Mouse (Mus musculus): ENCODE data around the gene Acot12. TPM values are rescaled to one million over a fixed set of nuclear protein-coding genes. Genes with fewer than 3 reads are reported as not detected.

Acot12 gene
- polyA plus RNA-seq, 1 experiment from 2014 or later: 0.20 TPM

DNA sequence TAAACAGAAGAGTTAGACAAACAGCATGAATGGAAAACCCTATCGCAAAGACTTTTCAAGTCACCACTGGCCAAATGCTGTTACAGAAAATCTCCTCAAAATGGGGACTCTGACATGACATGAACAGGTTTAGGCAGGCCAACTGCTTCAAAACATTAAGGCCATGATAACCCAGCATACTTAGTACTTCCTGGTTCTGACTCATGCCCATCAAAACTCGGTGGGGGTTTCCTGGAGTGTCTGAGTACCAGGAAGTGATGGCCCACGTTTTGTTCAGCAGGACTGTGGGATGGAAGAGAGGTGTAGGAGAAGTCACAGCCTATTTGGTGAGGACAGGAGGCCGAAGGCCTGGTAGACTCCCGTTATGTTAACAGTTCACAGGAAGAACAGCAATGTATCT, 60.4 kb downstream of the Acot12 start:
- Histone ChIP-seq H3K27ac (no peak overlapping the region), H3K9ac (no peak overlapping the region), H3K27me3 (replicated peaks) (no peaks in the 10 kb centered on the region), H3K36me3 (peaks cover 13% of the 10 kb centered on the region; the same call in 1 of the 2 replicates), H3K9me3 (no peaks in the 10 kb centered on the region), H3K4me3 (replicated peaks) (no peak overlapping the region), H3K4me2 (replicated peaks) (no peak overlapping the region), H3K4me1 (replicated peaks) (no peaks in the 10 kb centered on the region)
- no peak for ATAC-seq
- WGBS: 74% methylated on average over 5 of the region's 5 CpGs

DNA sequence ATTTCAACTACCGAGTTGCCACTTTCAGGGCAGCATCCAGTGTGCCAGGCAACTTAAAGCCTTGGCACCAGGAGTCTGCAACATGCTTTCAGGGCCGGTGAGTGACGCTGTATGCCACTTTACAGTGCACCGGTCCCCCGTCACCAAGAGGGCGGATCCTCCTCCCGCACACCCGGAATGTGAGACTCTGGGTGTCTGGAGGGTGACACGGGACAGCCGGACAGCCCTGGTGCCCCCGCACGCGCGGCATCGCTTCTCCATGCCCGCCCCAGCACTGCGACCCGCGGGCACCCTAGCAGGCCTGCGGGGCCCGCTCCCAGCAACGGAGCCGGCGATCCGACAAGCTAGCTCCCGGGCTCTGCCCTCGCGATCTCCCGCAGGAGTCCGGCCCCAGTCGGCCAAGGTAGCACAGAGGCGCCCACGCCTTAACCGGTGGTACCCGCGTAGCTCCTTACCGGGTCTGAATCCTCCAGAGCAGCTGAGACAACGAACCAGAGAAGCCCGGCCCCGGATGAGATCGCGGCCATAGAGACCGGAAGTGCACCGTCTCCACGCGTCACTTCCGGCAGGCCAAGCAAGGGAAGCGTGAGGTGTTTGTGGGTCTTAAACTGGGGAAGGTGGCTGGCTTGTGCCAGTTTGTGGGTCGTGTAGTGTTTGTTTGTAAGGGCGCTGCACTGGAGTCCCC, 66.0 kb downstream of the Acot12 start, which contains the start of gene Zcchc9:
TSS of gene Zcchc9 (minus strand) at position 551 of the 685 bp plus-strand sequence.
- Histone ChIP-seq H3K27ac (peak within 1 kb of the TSS; percentile 93), H3K4me2 (replicated peaks) (peak within 1 kb of the TSS; percentile 59), H3K9ac (peak within 1 kb of the TSS; percentile 95), H3K4me3 (replicated peaks) (peak within 1 kb of the TSS; percentile 84), H3K4me1 (replicated peaks) (no peaks in the 10 kb centered on the region), H3K9me3 (no peaks in the 10 kb centered on the region), H3K27me3 (replicated peaks) (no peaks in the 10 kb centered on the region), H3K36me3 (no peaks in the 10 kb centered on the region)
- under 1% methylated on average over 50 of the region's 50 CpGs for WGBS
- ATAC-seq: peak; percentile 99

DNA sequence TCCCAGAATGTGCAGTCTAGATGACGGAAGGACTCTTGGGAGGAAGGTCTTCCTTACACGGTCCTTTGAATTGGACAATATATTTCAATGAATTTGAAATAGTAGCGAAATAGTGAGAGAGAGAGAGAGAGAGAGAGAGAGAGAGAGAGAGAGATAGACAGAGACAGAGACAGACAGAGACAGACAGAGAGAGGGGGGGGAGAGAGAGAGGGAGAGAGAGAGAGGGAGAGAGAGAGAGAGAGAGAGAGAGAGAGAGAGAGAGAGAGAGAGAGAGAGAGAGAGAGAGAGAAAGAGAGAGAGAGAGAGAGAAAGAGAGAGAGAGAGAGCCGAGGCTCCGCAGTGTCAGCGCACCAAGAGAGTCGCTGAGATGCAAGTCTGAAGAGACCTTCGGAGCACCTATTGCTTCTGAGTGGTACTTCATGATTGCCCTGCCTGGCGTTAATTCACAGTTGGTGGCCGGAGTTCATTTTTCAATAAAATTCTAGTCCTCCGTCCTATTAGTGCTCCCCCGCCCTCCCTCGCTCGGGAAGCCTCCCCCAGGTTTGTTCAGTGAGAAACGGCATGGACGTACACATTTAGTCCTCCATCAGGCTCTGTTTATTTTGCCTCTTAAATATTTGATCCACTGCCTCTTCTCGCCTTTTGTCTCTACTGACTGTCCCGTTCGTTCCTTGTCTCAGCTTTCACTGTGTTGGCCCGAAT, 66.7 kb downstream of the Acot12 start:
- Histone ChIP-seq H3K27ac (peak overlapping the region; percentile 93), H3K4me1 (replicated peaks) (no peaks in the 10 kb centered on the region), H3K9ac (peak overlapping the region; percentile 95), H3K27me3 (replicated peaks) (no peaks in the 10 kb centered on the region), H3K4me2 (replicated peaks) (peak overlapping the region; percentile 59), H3K4me3 (replicated peaks) (peak overlapping the region; percentile 84), H3K36me3 (no peaks in the 10 kb centered on the region), H3K9me3 (no peaks in the 10 kb centered on the region)
- 24% methylated on average over 20 of the region's 20 CpGs for WGBS
- ATAC-seq: no peak

DNA sequence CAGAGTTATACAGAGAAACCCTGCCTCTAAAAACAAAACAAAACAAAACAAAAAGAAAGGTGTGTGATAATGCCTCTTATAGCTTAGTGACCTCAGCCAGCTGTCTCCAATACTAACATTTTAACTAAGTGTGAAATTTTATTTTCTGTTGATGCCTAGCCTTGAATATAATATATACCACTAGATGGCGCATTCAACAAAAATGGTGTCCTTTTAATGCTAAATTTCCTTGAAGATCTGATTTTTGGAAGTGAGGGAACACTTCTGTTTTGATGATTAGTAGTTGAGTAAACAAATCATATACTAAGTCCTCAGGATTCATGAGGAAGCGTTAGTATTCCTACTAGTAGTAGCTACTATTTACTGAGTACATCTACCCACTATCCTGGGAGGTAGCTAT, 68.2 kb downstream of the Acot12 start:
- H3K4me1 ChIP-seq (replicated peaks): no peaks in the 10 kb centered on the region
- no peaks in the 10 kb centered on the region for H3K27me3 ChIP-seq (replicated peaks)
- 31% methylated on average over 2 of the region's 2 CpGs for WGBS
- no peak overlapping the region for H3K9ac ChIP-seq
- H3K9me3 ChIP-seq: no peaks in the 10 kb centered on the region
- no peak overlapping the region for H3K27ac ChIP-seq
- H3K36me3 ChIP-seq: no peaks in the 10 kb centered on the region
- no peak for ATAC-seq
- H3K4me2 ChIP-seq (replicated peaks): no peak overlapping the region
- H3K4me3 ChIP-seq (replicated peaks): no peak overlapping the region

DNA sequence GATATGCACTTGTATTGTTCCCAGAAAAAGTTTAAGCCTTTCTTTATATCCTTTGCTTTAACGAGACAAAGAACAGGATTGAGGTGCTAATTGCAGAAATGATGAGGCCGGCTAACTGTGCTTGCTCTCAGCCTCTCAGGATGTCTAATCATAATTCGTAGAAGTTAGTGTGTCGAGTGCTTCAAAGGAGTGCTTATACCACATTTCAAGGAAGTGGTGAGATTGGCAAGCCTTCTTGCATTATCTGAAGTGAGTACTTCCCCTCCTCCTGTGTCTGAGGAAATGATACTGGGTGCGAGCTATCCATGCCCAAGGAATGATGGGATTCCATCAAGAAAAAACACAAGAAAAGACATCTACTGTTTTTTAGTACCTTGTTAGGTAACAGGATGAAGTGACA, 73.4 kb downstream of the Acot12 start:
- no peak overlapping the region for H3K4me3 ChIP-seq (replicated peaks)
- no peak overlapping the region for H3K27ac ChIP-seq
- WGBS: 85% methylated on average over 5 of the region's 5 CpGs
- H3K4me2 ChIP-seq (replicated peaks): no peak overlapping the region
- H3K27me3 ChIP-seq (replicated peaks): no peaks in the 10 kb centered on the region
- no peaks in the 10 kb centered on the region for H3K9me3 ChIP-seq
- H3K4me1 ChIP-seq (replicated peaks): no peaks in the 10 kb centered on the region
- H3K9ac ChIP-seq: no peak overlapping the region
- no peak for ATAC-seq
- no peaks in the 10 kb centered on the region for H3K36me3 ChIP-seq

DNA sequence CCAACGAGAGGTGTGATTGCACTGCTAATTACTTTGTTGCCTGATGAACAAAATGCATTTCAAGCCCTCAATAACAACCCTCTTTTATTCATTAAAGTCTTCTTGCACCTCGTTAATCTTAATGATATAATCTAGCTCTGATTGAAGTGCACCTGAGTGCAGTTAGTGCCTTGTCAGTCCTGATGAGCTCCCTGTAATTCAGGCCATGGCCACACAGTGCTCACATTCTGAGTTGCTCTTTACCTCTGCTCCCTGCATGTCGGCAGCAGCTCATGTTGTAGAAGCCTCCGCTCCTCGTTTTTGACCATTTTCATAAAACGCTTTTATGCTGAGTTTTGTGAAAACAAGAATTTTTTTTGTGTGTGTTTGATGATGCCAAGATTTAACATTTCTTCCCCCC, 82.4 kb downstream of the Acot12 start:
- no peak overlapping the region for H3K9ac ChIP-seq
- no peak overlapping the region for H3K4me3 ChIP-seq (replicated peaks)
- H3K27ac ChIP-seq: no peak overlapping the region
- WGBS: 77% methylated on average over 6 of the region's 6 CpGs
- H3K36me3 ChIP-seq: no peaks in the 10 kb centered on the region
- no peak overlapping the region for H3K4me2 ChIP-seq (replicated peaks)
- H3K27me3 ChIP-seq (replicated peaks): no peaks in the 10 kb centered on the region
- H3K4me1 ChIP-seq (replicated peaks): 0 out of 2 replicates have a peak, but pooled peaks cover 3% of the 10 kb centered on the region
- ATAC-seq: no peak
- no peaks in the 10 kb centered on the region for H3K9me3 ChIP-seq

DNA sequence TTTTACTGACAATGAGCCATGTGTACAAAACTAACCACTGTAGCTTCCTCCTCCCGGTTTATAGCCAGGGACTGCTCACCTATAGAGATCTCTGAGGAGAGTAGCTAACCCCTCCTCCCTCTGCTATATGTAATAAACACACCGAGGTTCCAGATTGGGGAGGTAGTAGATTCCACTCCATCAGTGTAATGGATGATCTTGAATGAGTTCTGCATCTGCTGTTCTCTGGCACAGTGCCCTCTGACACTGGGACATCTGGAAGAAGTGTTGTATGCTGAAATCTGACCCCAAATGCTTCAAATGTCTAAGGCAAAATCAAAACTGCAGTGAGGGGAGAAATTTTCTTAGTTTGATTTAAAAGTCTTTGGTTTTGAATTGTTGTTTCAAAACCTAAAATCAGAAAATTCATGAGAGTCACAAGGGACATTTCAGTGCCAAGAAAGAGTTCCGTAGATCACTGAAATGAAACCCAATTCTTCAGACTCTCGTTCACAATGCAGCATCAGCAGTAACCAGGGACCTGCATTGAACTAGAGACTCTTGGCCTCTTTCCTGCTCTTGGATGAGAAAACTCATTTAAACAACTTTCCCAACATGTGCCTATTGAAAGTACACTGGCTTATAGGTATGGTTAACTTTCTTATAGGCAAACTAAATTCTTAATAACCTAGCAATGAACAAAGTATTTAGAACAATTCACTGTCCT, 83.7 kb downstream of the Acot12 start:
- H3K27me3 ChIP-seq (replicated peaks): no peaks in the 10 kb centered on the region
- H3K4me2 ChIP-seq (replicated peaks): no peak overlapping the region
- no peaks in the 10 kb centered on the region for H3K36me3 ChIP-seq
- no peaks in the 10 kb centered on the region for H3K9me3 ChIP-seq
- 51% methylated on average over 4 of the region's 4 CpGs for WGBS
- no peak for ATAC-seq
- H3K4me3 ChIP-seq (replicated peaks): no peak overlapping the region
- H3K4me1 ChIP-seq (replicated peaks): 0 out of 2 replicates have a peak, but pooled peaks cover 3% of the 10 kb centered on the region
- H3K27ac ChIP-seq: no peak overlapping the region
- no peak overlapping the region for H3K9ac ChIP-seq

DNA sequence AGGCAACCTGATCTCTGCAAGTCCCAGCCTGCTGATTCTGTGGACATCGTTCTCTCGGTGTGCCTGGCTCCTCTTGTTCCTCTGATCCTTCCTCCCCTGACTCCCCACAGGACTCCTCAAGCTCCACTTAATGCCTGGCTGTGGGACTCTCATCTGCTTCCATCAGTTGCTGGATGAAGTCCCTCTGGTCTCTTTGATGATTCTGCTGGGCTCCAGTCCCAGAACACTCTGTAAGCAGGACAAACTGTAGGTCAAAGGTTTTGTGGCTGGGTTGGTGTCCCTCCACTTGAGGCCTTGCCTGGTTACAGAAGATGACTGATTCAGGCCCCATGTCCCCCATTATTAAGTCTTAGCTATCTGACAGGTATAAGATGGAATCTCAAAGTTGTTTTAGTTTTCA, 84.8 kb downstream of the Acot12 start:
- 81% methylated on average over 2 of the region's 2 CpGs for WGBS
- H3K4me3 ChIP-seq (replicated peaks): no peak overlapping the region
- no peak overlapping the region for H3K27ac ChIP-seq
- H3K9me3 ChIP-seq: no peaks in the 10 kb centered on the region
- ATAC-seq: no peak
- H3K9ac ChIP-seq: no peak overlapping the region
- no peaks in the 10 kb centered on the region for H3K27me3 ChIP-seq (replicated peaks)
- H3K36me3 ChIP-seq: no peaks in the 10 kb centered on the region
- no peak overlapping the region for H3K4me2 ChIP-seq (replicated peaks)
- 0 out of 2 replicates have a peak, but pooled peaks cover 3% of the 10 kb centered on the region for H3K4me1 ChIP-seq (replicated peaks)

DNA sequence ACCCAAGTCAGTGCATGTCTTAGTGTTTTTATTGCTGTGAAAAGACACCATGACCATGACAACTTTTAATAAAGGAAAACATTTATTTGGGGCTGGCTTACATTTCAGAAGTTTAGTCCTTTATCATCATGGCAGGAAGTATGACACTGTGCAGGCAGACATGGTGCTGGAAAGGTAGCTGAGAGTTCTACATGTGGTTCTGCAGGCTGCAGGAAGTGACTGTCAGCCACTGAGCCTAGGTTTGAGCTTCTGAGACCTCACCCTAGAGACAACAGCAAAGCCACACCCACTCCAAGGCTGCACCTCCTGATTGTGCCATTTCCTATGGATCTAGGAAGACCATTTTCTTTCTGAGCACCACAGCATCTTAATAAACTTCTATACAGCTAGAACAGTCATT, 86.6 kb downstream of the Acot12 start:
- Histone ChIP-seq H3K4me3 (replicated peaks) (no peak overlapping the region), H3K36me3 (no peaks in the 10 kb centered on the region), H3K9ac (no peak overlapping the region), H3K27ac (no peak overlapping the region), H3K4me1 (replicated peaks) (0 out of 2 replicates have a peak, but pooled peaks cover 3% of the 10 kb centered on the region), H3K4me2 (replicated peaks) (no peak overlapping the region), H3K27me3 (replicated peaks) (no peaks in the 10 kb centered on the region), H3K9me3 (no peaks in the 10 kb centered on the region)
- ATAC-seq: no peak

Other genes with a start within 250 kb of the Acot12 start
- gene Zcchc9, start 66.2 kb downstream of the Acot12 start, polyA plus RNA-seq (2015; fragmentation: Nextera tagmentation; extraction: Ambion mirVana): 28.7 and 33.3 TPM in 2 replicates
- gene Ckmt2, start 135.4 kb downstream of the Acot12 start, polyA plus RNA-seq (2015; fragmentation: Nextera tagmentation; extraction: Ambion mirVana): 1.5 and 1.7 TPM in 2 replicates